In genomic region chr2:174073156-174073790, GRCm38 (mm10) we compare ENCODE assay signal across 14 mouse cellular contexts. TPM values are rescaled to one million over a fixed set of nuclear protein-coding genes. Genes with fewer than 3 reads are reported as not detected.
DNase-seq lines count a peak whose midpoint lies in the region; ATAC-seq and TF ChIP-seq lines count a peak whose summit lies in the region.
"Had no signal": no experiment of that assay in that cellular context is flagged by ENCODE, and none has a peak within 500 bp of the region (broad histone marks: within the 10 kb centered on the region; RNA-seq: fewer than 3 reads in every experiment).

No protein-coding gene starts in this region.

- peaks cover 37% of the 10 kb centered on the region for H3K4me1 ChIP-seq in hindbrain, embryonic 12.5 days
- H3K4me1 ChIP-seq in hindbrain, postnatal 0 days (ENCODE audit: insufficient read depth, low read length), result peaks cover 17% of the 10 kb centered on the region; the same call in 1 of the 2 replicates
- H3K4me1 ChIP-seq in embryonic fibroblast, embryonic 13.5 days (ENCODE audit: control insufficient read depth, insufficient read depth, low read length), result peaks cover 3% of the 10 kb centered on the region; the same call in 1 of the 2 replicates

- peak; percentile 42 for DNase-seq in adrenal gland, adult 2 months
- DNase-seq in adrenal gland, postnatal 10 days, result no peak
- no peak for DNase-seq in hindbrain, postnatal 0 days (ENCODE audit: low spot score)
- DNase-seq in skeletal muscle tissue, adult 2 months (ENCODE audit: low read depth, low spot score), result peak; percentile 44
- DNase-seq in retina, embryonic 14.5 days (ENCODE audit: low spot score), result no peak
- no peak for DNase-seq in layer of hippocampus, postnatal 14 days (ENCODE audit: low spot score in 2 of 2)
- DNase-seq: cerebellum, adult 18-20 months had no signal

- no peak for TF ChIP-seq POLR2A in embryonic fibroblast, embryonic 13.5 days (IDR thresholded peaks at IDR 0.05; ENCODE audit: low read depth, low read length)

- H3K4me2 ChIP-seq in hindbrain, embryonic 12.5 days (replicated peaks), result no peak overlapping the region
- no peak overlapping the region for H3K4me2 ChIP-seq in hindbrain, postnatal 0 days (ENCODE audit: low read depth, low read length)
- H3K4me2 ChIP-seq: heart, embryonic 11.5 days; liver, embryonic 11.5 days; lung, embryonic 15.5 days had no signal

- no peak for ATAC-seq in hindbrain, embryonic 12.5 days (ENCODE audit: low FRiP score)
- no peak for ATAC-seq in hindbrain, postnatal 0 days
- ATAC-seq: midbrain, embryonic 15.5 days had no signal

- H3K27ac ChIP-seq in hindbrain, embryonic 12.5 days, result peak overlapping the region; percentile 93; the same call in 1 of the 2 replicates
- no peak overlapping the region for H3K27ac ChIP-seq in hindbrain, postnatal 0 days
- peak overlapping the region; percentile 97 for H3K27ac ChIP-seq in embryonic fibroblast, embryonic 13.5 days (ENCODE audit: insufficient read depth, low read length)
- H3K27ac ChIP-seq: neural tube, embryonic 12.5 days had no signal

- H3K9me3 ChIP-seq in hindbrain, embryonic 12.5 days (replicated peaks), result no peaks in the 10 kb centered on the region
- H3K9me3 ChIP-seq in hindbrain, postnatal 0 days (ENCODE audit: low read length), result no peaks in the 10 kb centered on the region
- H3K9me3 ChIP-seq: lung, embryonic 15.5 days; midbrain, embryonic 15.5 days; neural tube, embryonic 12.5 days had no signal

- H3K9ac ChIP-seq in hindbrain, embryonic 12.5 days, result no peak overlapping the region; the same call in 1 of the 2 replicates
- no peak overlapping the region for H3K9ac ChIP-seq in hindbrain, postnatal 0 days (replicated peaks; ENCODE audit: low read length)
- H3K9ac ChIP-seq: lung, embryonic 15.5 days; midbrain, embryonic 15.5 days; neural tube, embryonic 12.5 days had no signal

- no peaks in the 10 kb centered on the region for H3K36me3 ChIP-seq in hindbrain, embryonic 12.5 days
- H3K36me3 ChIP-seq in hindbrain, postnatal 0 days (ENCODE audit: insufficient read depth, low read length), result no peaks in the 10 kb centered on the region
- H3K36me3 ChIP-seq: lung, embryonic 15.5 days; midbrain, embryonic 15.5 days; neural tube, embryonic 12.5 days had no signal

- peaks cover 2% of the 10 kb centered on the region; the same call in 1 of the 2 replicates for H3K27me3 ChIP-seq in hindbrain, embryonic 12.5 days
- no peaks in the 10 kb centered on the region for H3K27me3 ChIP-seq in hindbrain, postnatal 0 days (ENCODE audit: insufficient read depth, low read length)
- H3K27me3 ChIP-seq: lung, embryonic 15.5 days; midbrain, embryonic 15.5 days; neural tube, embryonic 12.5 days had no signal

- WGBS in hindbrain, embryonic 12.5 days, result 78% methylated on average over 5 of the region's 5 CpGs
- WGBS in hindbrain, postnatal 0 days, result 82% methylated on average over 5 of the region's 5 CpGs

- no peak for TF ChIP-seq CTCF in hindbrain, postnatal 0 days (IDR thresholded peaks at IDR 0.05; ENCODE audit: low read depth)
- no peak for TF ChIP-seq CTCF in embryonic fibroblast, embryonic 13.5 days (IDR thresholded peaks at IDR 0.05; ENCODE audit: borderline replicate concordance, insufficient read depth, low read length)

- H3K4me3 ChIP-seq in hindbrain, embryonic 12.5 days, result no peak overlapping the region
- H3K4me3 ChIP-seq in hindbrain, postnatal 0 days (ENCODE audit: low read length), result no peak overlapping the region
- H3K4me3 ChIP-seq in embryonic fibroblast, embryonic 13.5 days (ENCODE audit: insufficient read depth, low read length), result no peak overlapping the region
- H3K4me3 ChIP-seq: lung, embryonic 15.5 days; midbrain, embryonic 15.5 days; neural tube, embryonic 12.5 days had no signal

RNA-seq across cellular contexts. Expression of gene Stx16, which starts 2.8 kb away (rescaled TPM):
- total RNA-seq in adrenal gland, adult 2 months (2021), result 10 to 100 TPM; 45.2 to 51.0 TPM
- 30.7 and 31.3 TPM in 2 replicates for polyA plus RNA-seq in adrenal gland, adult 2 months (2012; rRNA removed)
- 10 to 100 TPM; 30.9 to 37.5 TPM for total RNA-seq in adrenal gland, postnatal 10 days (2021)
- 12.8 and 13.5 TPM in 2 replicates for polyA plus RNA-seq in hindbrain, embryonic 12.5 days (2016; fragmentation: Nextera tagmentation; extraction: Ambion mirVana)
- total RNA-seq in hindbrain, postnatal 0 days (2014; rRNA removed), result 23.5 and 30.5 TPM in 2 replicates
- 7.9 and 8.6 TPM in 2 replicates for polyA plus RNA-seq in hindbrain, postnatal 0 days (2015; fragmentation: Nextera tagmentation; extraction: Ambion mirVana)
- 43.4 and 57.7 TPM in 2 replicates for polyA plus RNA-seq in embryonic fibroblast, embryonic 13.5 days (2011; ENCODE audit: insufficient read length, low read depth, missing spikeins)
- 10 to 100 TPM; 50.2 to 51.9 TPM for total RNA-seq in layer of hippocampus, postnatal 14 days (2021)

RNA-seq across cellular contexts. Expression of gene Npepl1, which starts 36.9 kb away (rescaled TPM):
- 10 to 100 TPM; 53.8 to 66.7 TPM for total RNA-seq in adrenal gland, adult 2 months (2021)
- 156 and 183 TPM in 2 replicates for polyA plus RNA-seq in adrenal gland, adult 2 months (2012; rRNA removed)
- 10 to 100 TPM; 67.9 to 82.2 TPM for total RNA-seq in adrenal gland, postnatal 10 days (2021)
- 27.0 and 29.0 TPM in 2 replicates for polyA plus RNA-seq in hindbrain, embryonic 12.5 days (2016; fragmentation: Nextera tagmentation; extraction: Ambion mirVana)
- 24.7 and 29.5 TPM in 2 replicates for total RNA-seq in hindbrain, postnatal 0 days (2014; rRNA removed)
- 18.8 and 20.3 TPM in 2 replicates for polyA plus RNA-seq in hindbrain, postnatal 0 days (2015; fragmentation: Nextera tagmentation; extraction: Ambion mirVana)
- polyA plus RNA-seq in embryonic fibroblast, embryonic 13.5 days (2011; ENCODE audit: insufficient read length, low read depth, missing spikeins), result 44.4 and 51.4 TPM in 2 replicates
- 10 to 100 TPM; 13.5 to 16.1 TPM for total RNA-seq in layer of hippocampus, postnatal 14 days (2021)

Comparison
In these comparisons a context has a peak if more than half of its experiments do, and no peak if none do; other contexts are left out.
1. DNase-seq: peak in adrenal gland, adult 2 months (single experiment) and skeletal muscle tissue, adult 2 months (single experiment); none in adrenal gland, postnatal 10 days (single experiment), hindbrain, postnatal 0 days (single experiment), retina, embryonic 14.5 days (single experiment) and layer of hippocampus, postnatal 14 days (0 of 2).